ENCODE assay signal across 8 mouse cellular contexts in genomic region chr2:3512552-3513454, GRCm38 (mm10). TPM values are rescaled to one million over a fixed set of nuclear protein-coding genes. Genes with fewer than 3 reads are reported as not detected.
DNase-seq lines count a peak whose midpoint lies in the region; ATAC-seq lines count a peak whose summit lies in the region.

TSS of gene Gm45902 (minus strand) at chr2:3512790.
TSS of gene Hspa14 (minus strand) at chr2:3512814.
TSS of gene Cdnf (plus strand) at chr2:3513030.

- under 1% methylated on average over 60 of the region's 60 CpGs for WGBS in heart, embryonic 14.5 days
- WGBS in liver, embryonic 13.5 days (ENCODE audit: insufficient replicate concordance) = under 1% methylated on average over 60 of the region's 60 CpGs
- under 1% methylated on average over 60 of the region's 60 CpGs for WGBS in stomach, embryonic 16.5 days

- peak within 1 kb of the TSS; percentile 70 to 82 for H3K27ac ChIP-seq in heart, embryonic 14.5 days (replicated peaks in 1 of 2; ENCODE audit: control insufficient read depth in 1 of 2, insufficient read depth in 1 of 2, low read depth in 2 of 2, low read length in 2 of 2)
- peak within 1 kb of the TSS; percentile 83 for H3K27ac ChIP-seq in liver, embryonic 13.5 days
- H3K27ac ChIP-seq in stomach, embryonic 16.5 days (ENCODE audit: low read length) = peak within 1 kb of the TSS; percentile 79

- H3K9ac ChIP-seq in heart, embryonic 14.5 days (ENCODE audit: low read length) = peak within 1 kb of the TSS; percentile 85
- H3K9ac ChIP-seq in liver, embryonic 13.5 days = peak within 1 kb of the TSS; percentile 90
- peak within 1 kb of the TSS; percentile 88 for H3K9ac ChIP-seq in stomach, embryonic 16.5 days (ENCODE audit: low read length)

- peak; percentile 98 for DNase-seq in c-Kit-negative CD71-positive TER-119-positive erythroid progenitor cells, embryonic 14.5 days (ENCODE audit: low read depth, low spot score)
- peak; percentile 98 for DNase-seq in fibroblast of lung, adult 2 months (ENCODE audit: low read depth)
- peak; percentile 98 for DNase-seq in kidney, postnatal 14 days
- peak; percentile 95 for DNase-seq in liver, embryonic 13.5 days
- DNase-seq in neural tube, embryonic 10.5 days (ENCODE audit: extremely low spot score, low spot score) = peak; percentile 93

- peaks cover 0 to 9% of the 10 kb centered on the region in 2 experiments; a peak in 3 of 4 replicates for H3K4me1 ChIP-seq in heart, embryonic 14.5 days (ENCODE audit: control insufficient read depth in 2 of 2, insufficient read depth in 2 of 2, low read length in 2 of 2)
- peaks cover 18% of the 10 kb centered on the region for H3K4me1 ChIP-seq in liver, embryonic 13.5 days (replicated peaks)
- peaks cover 10% of the 10 kb centered on the region for H3K4me1 ChIP-seq in stomach, embryonic 16.5 days (ENCODE audit: control insufficient read depth, insufficient read depth, low read length)

- H3K4me3 ChIP-seq in heart, embryonic 14.5 days (ENCODE audit: control insufficient read depth in 1 of 2, insufficient read depth in 1 of 2, low read depth in 1 of 2, low read length in 2 of 2) = peak within 1 kb of the TSS; percentile 71 to 81
- peak within 1 kb of the TSS; percentile 88 for H3K4me3 ChIP-seq in liver, embryonic 13.5 days (replicated peaks)
- peak within 1 kb of the TSS; percentile 75 for H3K4me3 ChIP-seq in stomach, embryonic 16.5 days (replicated peaks; ENCODE audit: low read length)

- H3K36me3 ChIP-seq in heart, embryonic 14.5 days (ENCODE audit: control insufficient read depth, insufficient read depth, low read length) = peaks cover 31% of the 10 kb centered on the region
- peaks cover 31% of the 10 kb centered on the region for H3K36me3 ChIP-seq in liver, embryonic 13.5 days
- peaks cover 6% of the 10 kb centered on the region; the same call in 1 of the 2 replicates for H3K36me3 ChIP-seq in stomach, embryonic 16.5 days (ENCODE audit: control insufficient read depth, insufficient read depth, low read length)

- H3K9me3 ChIP-seq in heart, embryonic 14.5 days (ENCODE audit: control insufficient read depth, low read length) = no peaks in the 10 kb centered on the region
- no peaks in the 10 kb centered on the region for H3K9me3 ChIP-seq in liver, embryonic 13.5 days (replicated peaks)
- H3K9me3 ChIP-seq in stomach, embryonic 16.5 days (replicated peaks; ENCODE audit: control insufficient read depth, low read length) = no peaks in the 10 kb centered on the region

- peak; percentile 94 for ATAC-seq in CD4-positive, CD25-positive, alpha-beta regulatory T cell, adult 4 months
- peak; percentile 100 for ATAC-seq in heart, embryonic 14.5 days (ENCODE audit: insufficient number of reproducible peaks, insufficient read depth, low FRiP score, low read depth)
- peak; percentile 99 for ATAC-seq in liver, embryonic 13.5 days (ENCODE audit: low read depth)
- peak; percentile 100 for ATAC-seq in stomach, embryonic 16.5 days (ENCODE audit: insufficient read depth, low FRiP score)

- peak within 1 kb of the TSS; percentile 84 for H3K4me2 ChIP-seq in heart, embryonic 14.5 days (ENCODE audit: low read length)
- peak within 1 kb of the TSS; percentile 84 for H3K4me2 ChIP-seq in liver, embryonic 13.5 days
- peak within 1 kb of the TSS; percentile 83 for H3K4me2 ChIP-seq in stomach, embryonic 16.5 days (ENCODE audit: low read depth, low read length)

- no peaks in the 10 kb centered on the region for H3K27me3 ChIP-seq in heart, embryonic 14.5 days (ENCODE audit: control insufficient read depth, insufficient read depth, low read length)
- H3K27me3 ChIP-seq in liver, embryonic 13.5 days = no peaks in the 10 kb centered on the region
- H3K27me3 ChIP-seq in stomach, embryonic 16.5 days (ENCODE audit: control insufficient read depth, insufficient read depth, low read length) = no peaks in the 10 kb centered on the region

RNA-seq across cellular contexts. Expression of gene Gm45902, which starts in this region (rescaled TPM):
- polyA plus RNA-seq in CD4-positive, CD25-positive, alpha-beta regulatory T cell, adult 4 months (2017; shearing (Covaris generic)) = 1 to 10 TPM; 2.3 to 3.4 TPM
- polyA plus RNA-seq in heart, embryonic 14.5 days (2014; fragmentation: Nextera tagmentation; extraction: Ambion mirVana) = 3.4 and 3.9 TPM in 2 replicates
- polyA plus RNA-seq in liver, embryonic 13.5 days (2015; fragmentation: Nextera tagmentation; extraction: Ambion mirVana) = 1.8 and 2.1 TPM in 2 replicates
- polyA plus RNA-seq in stomach, embryonic 16.5 days (2015; fragmentation: Nextera tagmentation; extraction: Ambion mirVana) = 4.0 and 4.2 TPM in 2 replicates

RNA-seq across cellular contexts. Expression of gene Hspa14, which starts in this region (rescaled TPM):
- 100 to 1,000 TPM; 108 to 136 TPM for polyA plus RNA-seq in CD4-positive, CD25-positive, alpha-beta regulatory T cell, adult 4 months (2017; shearing (Covaris generic))
- 70.5 and 77.3 TPM in 2 replicates for polyA plus RNA-seq in heart, embryonic 14.5 days (2014; fragmentation: Nextera tagmentation; extraction: Ambion mirVana)
- polyA plus RNA-seq in liver, embryonic 13.5 days (2015; fragmentation: Nextera tagmentation; extraction: Ambion mirVana) = 92.3 and 97.3 TPM in 2 replicates
- 84.2 and 90.2 TPM in 2 replicates for polyA plus RNA-seq in stomach, embryonic 16.5 days (2015; fragmentation: Nextera tagmentation; extraction: Ambion mirVana)

RNA-seq across cellular contexts. Expression of gene Cdnf, which starts in this region (rescaled TPM):
- 1 to 10 TPM in 1 of 2 experiments, under 1 TPM in 1; 0.24 to 1.2 TPM for polyA plus RNA-seq in CD4-positive, CD25-positive, alpha-beta regulatory T cell, adult 4 months (2017; shearing (Covaris generic))
- 0.11 and 0.74 TPM in 2 replicates for polyA plus RNA-seq in heart, embryonic 14.5 days (2014; fragmentation: Nextera tagmentation; extraction: Ambion mirVana)
- 0.12 and 0.15 TPM in 2 replicates for polyA plus RNA-seq in liver, embryonic 13.5 days (2015; fragmentation: Nextera tagmentation; extraction: Ambion mirVana)
- polyA plus RNA-seq in stomach, embryonic 16.5 days (2015; fragmentation: Nextera tagmentation; extraction: Ambion mirVana) = 0.15 and 0.20 TPM in 2 replicates

Comparison
In these comparisons a context has a peak if more than half of its experiments do, and no peak if none do; other contexts are left out.
1. Peak in every context shown above with its lines: DNase-seq, ATAC-seq, H3K4me3 ChIP-seq and H3K27ac ChIP-seq.